Mouse (Mus musculus) stomach, adult 2 months (tissue): ENCODE measurements around the gene Gm13275. TPM values are rescaled to one million over a fixed set of nuclear protein-coding genes. Genes with fewer than 3 reads are reported as not detected.

Source experiments
- polyA plus RNA-seq: library from polyadenylated mRNA; depleted of rRNA; stranded (reverse); fragments of >200 nt; gene quantifications from 2 replicates; pipeline ENCODE4 v1.2.3, GENCODE M21; 2012; rRNA removed

Gene Gm13275
- not detected in 2 replicates for polyA plus RNA-seq

GRCm38 (mm10) chr4:88793936-88794675 lies at the start of gene Gm13275:
Gm13275 (plus strand) TSS chr4:88794487.

DNA sequence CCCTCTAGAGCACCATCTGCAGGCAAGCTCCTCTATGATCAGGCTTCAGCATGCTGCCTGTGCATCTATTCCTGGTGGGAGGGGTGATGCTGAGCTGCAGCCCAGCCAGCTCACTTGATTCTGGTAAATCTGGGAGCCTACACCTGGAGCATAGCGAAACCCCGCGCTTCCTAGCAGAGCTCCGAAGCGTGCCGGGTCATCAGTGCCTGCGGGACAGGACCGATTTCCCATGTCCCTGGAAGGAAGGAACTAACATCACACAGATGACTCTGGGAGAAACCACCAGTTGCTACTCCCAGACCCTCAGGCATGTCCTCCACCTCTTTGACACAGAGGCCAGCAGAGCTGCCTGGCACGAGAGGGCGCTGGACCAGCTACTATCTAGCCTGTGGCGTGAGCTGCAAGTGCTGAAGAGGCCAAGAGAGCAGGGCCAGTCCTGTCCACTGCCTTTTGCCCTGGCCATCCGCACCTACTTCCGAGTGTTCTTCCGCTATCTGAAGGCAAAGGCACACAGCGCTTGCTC lies 39.4 kb upstream of the Gm13275 start, which contains the start of gene Gm13271:
TSS of gene Gm13271 (plus strand) at position 51 of the 523 bp plus-strand sequence.

GRCm38 (mm10) chr4:88759610-88760268 lies 34.5 kb upstream of the Gm13275 start, which contains the start of gene Gm13283:
Gm13283 (plus strand) TSS chr4:88760119.

GRCm38 (mm10) chr4:88773534-88773933 lies 20.8 kb upstream of the Gm13275 start, which contains the start of gene Gm13290:
Gm13290 (plus strand) TSS chr4:88773834.

GRCm38 (mm10) chr4:88776622-88777021 lies 17.7 kb upstream of the Gm13275 start, which contains the start of gene Gm13289:
Gm13289 (plus strand) TSS chr4:88776922.

DNA sequence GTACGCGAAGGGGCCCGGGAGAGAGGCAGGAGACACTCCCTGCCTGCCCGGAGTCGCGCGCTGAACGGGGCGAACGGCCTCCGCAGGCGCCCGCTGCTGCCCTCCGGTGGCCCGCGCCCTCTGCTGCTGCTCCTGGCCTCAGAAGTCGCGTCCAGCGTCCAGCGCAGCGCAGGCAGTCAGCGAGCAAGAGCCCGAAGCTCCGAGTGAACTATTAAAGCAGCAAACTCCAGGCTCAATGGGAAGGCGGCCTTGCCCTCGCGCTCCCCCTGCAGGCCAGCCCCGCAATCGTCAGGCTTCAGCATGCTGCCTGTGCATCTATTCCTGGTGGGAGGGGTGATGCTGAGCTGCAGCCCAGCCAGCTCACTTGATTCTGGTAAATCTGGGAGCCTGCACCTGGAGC lies 14.7 kb upstream of the Gm13275 start, which contains the start of gene Gm13272:
TSS of gene Gm13272 (plus strand) at position 301 of the 400 bp plus-strand sequence.

GRCm38 (mm10) chr4:88781831-88782230 lies 12.5 kb upstream of the Gm13275 start, which contains the start of gene Ifnz:
Ifnz (plus strand) TSS chr4:88782131.

DNA sequence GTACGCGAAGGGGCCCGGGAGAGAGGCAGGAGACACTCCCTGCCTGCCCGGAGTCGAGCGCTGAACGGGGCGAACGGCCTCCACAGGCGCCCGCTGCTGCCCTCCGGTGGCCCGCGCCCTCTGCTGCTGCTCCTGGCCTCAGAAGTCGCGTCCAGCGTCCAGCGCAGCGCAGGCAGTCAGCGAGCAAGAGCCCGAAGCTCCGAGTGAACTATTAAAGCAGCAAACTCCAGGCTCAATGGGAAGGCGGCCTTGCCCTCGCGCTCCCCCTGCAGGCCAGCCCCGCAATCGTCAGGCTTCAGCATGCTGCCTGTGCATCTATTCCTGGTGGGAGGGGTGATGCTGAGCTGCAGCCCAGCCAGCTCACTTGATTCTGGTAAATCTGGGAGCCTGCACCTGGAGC lies 8.9 kb upstream of the Gm13275 start, which contains the start of gene Gm13276:
TSS of gene Gm13276 (plus strand) at position 301 of the 400 bp plus-strand sequence.

DNA sequence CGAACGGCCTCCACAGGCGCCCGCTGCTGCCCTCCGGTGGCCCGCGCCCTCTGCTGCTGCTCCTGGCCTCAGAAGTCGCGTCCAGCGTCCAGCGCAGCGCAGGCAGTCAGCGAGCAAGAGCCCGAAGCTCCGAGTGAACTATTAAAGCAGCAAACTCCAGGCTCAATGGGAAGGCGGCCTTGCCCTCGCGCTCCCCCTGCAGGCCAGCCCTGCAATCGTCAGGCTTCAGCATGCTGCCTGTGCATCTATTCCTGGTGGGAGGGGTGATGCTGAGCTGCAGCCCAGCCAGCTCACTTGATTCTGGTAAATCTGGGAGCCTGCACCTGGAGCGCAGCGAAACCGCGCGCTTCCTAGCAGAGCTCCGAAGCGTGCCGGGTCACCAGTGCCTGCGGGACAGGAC lies 5.9 kb upstream of the Gm13275 start, which contains the start of gene Gm13277:
TSS of gene Gm13277 (plus strand) at position 231 of the 400 bp plus-strand sequence.

GRCm38 (mm10) chr4:88791250-88791649 lies 3.0 kb upstream of the Gm13275 start, which contains the start of gene Gm13278:
Gm13278 (plus strand) TSS chr4:88791550.

DNA sequence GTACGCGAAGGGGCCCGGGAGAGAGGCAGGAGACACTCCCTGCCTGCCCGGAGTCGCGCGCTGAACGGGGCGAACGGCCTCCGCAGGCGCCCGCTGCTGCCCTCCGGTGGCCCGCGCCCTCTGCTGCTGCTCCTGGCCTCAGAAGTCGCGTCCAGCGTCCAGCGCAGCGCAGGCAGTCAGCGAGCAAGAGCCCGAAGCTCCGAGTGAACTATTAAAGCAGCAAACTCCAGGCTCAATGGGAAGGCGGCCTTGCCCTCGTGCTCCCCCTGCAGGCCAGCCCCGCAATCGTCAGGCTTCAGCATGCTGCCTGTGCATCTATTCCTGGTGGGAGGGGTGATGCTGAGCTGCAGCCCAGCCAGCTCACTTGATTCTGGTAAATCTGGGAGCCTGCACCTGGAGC lies 2.8 kb downstream of the Gm13275 start, which contains the start of gene Gm13279:
TSS of gene Gm13279 (plus strand) at position 301 of the 400 bp plus-strand sequence.

GRCm38 (mm10) chr4:88799365-88799764 lies 5.1 kb downstream of the Gm13275 start, which contains the start of gene Gm13285:
Gm13285 (plus strand) TSS chr4:88799665.

DNA sequence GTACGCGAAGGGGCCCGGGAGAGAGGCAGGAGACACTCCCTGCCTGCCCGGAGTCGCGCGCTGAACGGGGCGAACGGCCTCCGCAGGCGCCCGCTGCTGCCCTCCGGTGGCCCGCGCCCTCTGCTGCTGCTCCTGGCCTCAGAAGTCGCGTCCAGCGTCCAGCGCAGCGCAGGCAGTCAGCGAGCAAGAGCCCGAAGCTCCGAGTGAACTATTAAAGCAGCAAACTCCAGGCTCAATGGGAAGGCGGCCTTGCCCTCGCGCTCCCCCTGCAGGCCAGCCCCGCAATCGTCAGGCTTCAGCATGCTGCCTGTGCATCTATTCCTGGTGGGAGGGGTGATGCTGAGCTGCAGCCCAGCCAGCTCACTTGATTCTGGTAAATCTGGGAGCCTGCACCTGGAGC lies 8.7 kb downstream of the Gm13275 start, which contains the start of gene Gm13287:
TSS of gene Gm13287 (plus strand) at position 301 of the 400 bp plus-strand sequence.

GRCm38 (mm10) chr4:88805231-88805630 lies 10.9 kb downstream of the Gm13275 start, which contains the start of gene Gm13288:
Gm13288 (plus strand) TSS chr4:88805531.

DNA sequence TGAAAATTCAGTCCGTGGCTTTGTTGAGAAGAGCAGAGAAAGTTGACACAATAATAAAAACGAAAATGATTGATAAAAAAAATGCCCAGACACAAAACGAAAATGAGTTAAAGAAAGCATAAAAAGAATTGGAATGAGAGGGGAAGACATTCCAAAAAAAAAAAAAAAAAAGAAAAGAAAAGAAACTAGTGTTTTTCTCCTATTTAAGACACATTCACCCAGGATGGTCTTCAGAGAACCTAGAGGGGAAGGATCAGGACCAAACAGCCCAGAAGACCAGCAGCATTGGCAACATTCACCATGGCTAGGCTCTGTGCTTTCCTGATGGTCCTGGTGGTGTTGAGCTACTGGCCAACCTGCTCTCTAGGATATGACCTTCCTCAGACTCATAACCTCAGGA lies 21.6 kb downstream of the Gm13275 start, which contains the start of gene Ifna7:
TSS of gene Ifna7 (plus strand) at position 301 of the 400 bp plus-strand sequence.

GRCm38 (mm10) chr4:88819659-88820058 lies 25.4 kb downstream of the Gm13275 start, which contains the start of gene Ifna11:
Ifna11 (plus strand) TSS chr4:88819959.

DNA sequence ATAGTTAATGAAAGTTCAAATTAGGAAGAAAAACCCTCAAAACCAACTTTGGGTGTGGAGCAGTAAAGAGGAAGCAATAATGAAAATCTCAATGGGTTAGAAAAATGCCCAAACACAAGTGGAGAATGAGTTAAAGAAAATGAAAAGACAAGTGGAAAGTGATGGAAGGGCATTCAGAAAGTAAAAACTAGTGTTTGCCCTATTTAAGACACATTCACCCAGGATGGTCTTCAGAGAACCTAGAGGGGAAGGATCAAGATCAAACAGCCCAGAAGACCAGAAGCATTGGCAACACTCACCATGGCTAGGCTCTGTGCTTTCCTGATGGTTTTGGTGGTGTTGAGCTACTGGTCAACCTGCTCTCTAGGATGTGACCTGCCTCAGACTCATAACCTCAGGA lies 32.8 kb downstream of the Gm13275 start, which contains the start of gene Ifna6:
TSS of gene Ifna6 (plus strand) at position 301 of the 400 bp plus-strand sequence.

DNA sequence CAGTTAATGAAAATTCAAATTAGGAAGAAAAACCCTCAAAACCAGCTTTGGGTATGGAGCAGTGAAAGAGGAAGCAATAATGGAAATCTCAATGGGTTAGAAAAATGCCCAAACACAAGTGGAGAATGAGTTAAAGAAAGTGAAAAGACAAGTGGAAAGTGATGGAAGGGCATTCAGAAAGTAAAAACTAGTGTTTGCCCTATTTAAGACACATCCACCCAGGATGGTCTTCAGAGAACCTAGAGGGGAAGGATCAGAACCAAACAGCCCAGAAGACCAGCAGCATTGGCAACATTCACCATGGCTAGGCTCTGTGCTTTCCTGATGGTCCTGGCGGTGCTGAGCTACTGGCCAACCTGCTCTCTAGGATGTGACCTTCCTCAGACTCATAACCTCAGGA lies 40.9 kb downstream of the Gm13275 start, which contains the start of gene Ifna5:
TSS of gene Ifna5 (plus strand) at position 301 of the 400 bp plus-strand sequence.

DNA sequence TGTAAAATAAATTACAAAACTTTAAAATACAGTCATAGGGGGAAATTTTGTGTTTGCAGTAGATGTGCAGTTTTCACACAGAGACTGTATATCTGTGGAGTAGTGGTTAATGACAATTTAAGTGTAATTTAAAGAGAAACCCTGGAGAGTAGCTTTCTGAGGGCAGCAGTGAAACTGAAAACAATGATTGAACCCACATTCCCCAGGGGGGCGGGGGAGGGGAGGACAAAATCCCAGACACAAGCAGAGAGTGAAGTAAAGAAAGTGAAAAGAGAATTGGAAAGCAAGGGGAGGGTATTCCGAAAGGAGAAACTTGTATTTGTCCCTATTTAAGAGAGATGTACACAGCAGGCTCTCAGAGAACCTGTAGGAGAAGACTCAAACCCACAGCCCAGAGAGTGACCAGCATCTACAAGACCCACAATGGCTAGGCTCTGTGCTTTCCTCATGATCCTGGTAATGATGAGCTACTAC lies 47.2 kb downstream of the Gm13275 start, which contains the start of gene Ifna4:
TSS of gene Ifna4 (plus strand) at position 424 of the 474 bp plus-strand sequence.

